ENCODE assay signal across 16 mouse cellular contexts in genomic region chr1:160861142-160861541, GRCm38 (mm10).
"Had no signal": no experiment of that assay in that cellular context is flagged by ENCODE, and none has a peak within 500 bp of the region (broad histone marks: within the 10 kb centered on the region; RNA-seq: fewer than 3 reads in every experiment).

No protein-coding gene starts in this region.

- H3K4me3 ChIP-seq: left cerebral cortex, adult 2 months; limb, embryonic 15.5 days; liver, embryonic 13.5 days; lung, embryonic 15.5 days; neural tube, embryonic 12.5 days had no signal

- H3K27ac ChIP-seq: left cerebral cortex, adult 2 months; limb, embryonic 15.5 days; liver, embryonic 13.5 days; lung, embryonic 15.5 days; macrophage; neural tube, embryonic 12.5 days; stomach, postnatal 0 days had no signal

- H3K27me3 ChIP-seq: limb, embryonic 15.5 days; liver, embryonic 13.5 days; lung, embryonic 15.5 days; neural tube, embryonic 12.5 days had no signal

- H3K9ac ChIP-seq: limb, embryonic 15.5 days; liver, embryonic 13.5 days; liver, postnatal 0 days; lung, embryonic 15.5 days; neural tube, embryonic 12.5 days had no signal

- DNase-seq: kidney, adult 18-20 months; kidney, postnatal 14 days; liver, embryonic 13.5 days; liver, postnatal 0 days; lung, postnatal 14 days; midbrain, embryonic 14.5 days; retina, postnatal 1 day; right cerebral cortex, postnatal 4 days; spleen, adult 18-20 months; thymus, postnatal 14 days had no signal

- H3K4me2 ChIP-seq: limb, embryonic 15.5 days; liver, embryonic 13.5 days; lung, embryonic 15.5 days; neural tube, embryonic 12.5 days had no signal

- H3K9me3 ChIP-seq: limb, embryonic 15.5 days; liver, embryonic 13.5 days; lung, embryonic 15.5 days; neural tube, embryonic 12.5 days had no signal

- H3K4me1 ChIP-seq: limb, embryonic 15.5 days; liver, embryonic 13.5 days; lung, embryonic 15.5 days; neural tube, embryonic 12.5 days had no signal

- ATAC-seq: liver, postnatal 0 days had no signal

- H3K36me3 ChIP-seq: limb, embryonic 15.5 days; liver, embryonic 13.5 days; lung, embryonic 15.5 days; neural tube, embryonic 12.5 days had no signal
